Mouse (Mus musculus) lung, postnatal 0 days (tissue): ENCODE measurements around the gene Dock7.

ENCODE experiments used
- CTCF ChIP-seq: IDR thresholded peaks from 2 replicates; pipeline ENCODE4 v1.5.1; 2016; ENCODE audit warnings: antibody characterized with exemption, mild to moderate bottlenecking
- EP300 ChIP-seq: IDR thresholded peaks from 2 replicates; pipeline ENCODE4 v1.6.1; 2016; ENCODE audit warnings: antibody characterized with exemption, mild to moderate bottlenecking, control low read depth

DNA sequence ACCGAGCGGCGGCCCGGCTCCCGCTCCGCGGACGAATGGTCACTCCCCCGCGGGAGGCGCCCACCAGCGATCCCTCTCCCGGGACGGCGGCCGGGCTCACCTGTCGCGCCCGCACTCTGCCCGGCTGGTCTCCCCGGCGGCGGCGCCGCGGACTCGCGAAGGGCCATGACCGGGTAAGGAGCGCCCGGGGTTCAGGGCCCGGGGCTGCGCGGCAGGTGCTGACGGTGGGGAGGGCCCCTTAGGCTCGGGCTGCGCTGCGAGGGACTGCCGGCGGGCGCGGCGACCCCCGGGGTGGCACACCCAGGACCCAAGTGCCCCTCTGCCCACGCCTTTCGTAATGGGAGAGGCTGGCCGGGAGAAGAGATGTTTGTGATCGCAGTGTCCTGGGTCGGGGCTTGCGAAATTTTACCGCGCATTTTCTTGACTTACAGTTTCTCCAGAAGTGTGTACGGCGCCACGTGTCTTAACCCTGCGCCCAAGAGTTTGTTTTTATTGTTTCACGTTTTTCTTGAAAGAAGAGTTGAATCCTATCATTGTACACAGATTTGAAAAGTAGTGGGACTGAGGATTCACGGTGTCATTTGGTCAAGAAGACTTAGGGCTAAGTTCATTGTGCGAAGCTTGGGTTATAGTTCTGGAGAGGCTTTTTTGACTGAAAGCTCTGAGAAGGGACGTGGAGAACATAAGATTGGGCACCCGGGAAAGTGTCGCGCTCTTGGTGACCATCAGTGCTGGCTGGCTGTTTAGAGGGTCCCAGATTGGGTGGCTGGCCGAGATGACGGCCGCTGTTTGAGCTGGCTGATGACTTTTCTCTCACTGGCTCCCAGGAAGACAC is 196.4 kb downstream of the Dock7 start:
- TF ChIP-seq CTCF: no peak
- TF ChIP-seq EP300: no peak
